Mouse (Mus musculus): ENCODE measurements at regions not wholly inside any gene's neighbourhood (a gene's known extent, or its start where the extent isn't known, plus 50 kb on each side); places are given as distances from the start of the nearest gene placed in this dataset.

DNA sequence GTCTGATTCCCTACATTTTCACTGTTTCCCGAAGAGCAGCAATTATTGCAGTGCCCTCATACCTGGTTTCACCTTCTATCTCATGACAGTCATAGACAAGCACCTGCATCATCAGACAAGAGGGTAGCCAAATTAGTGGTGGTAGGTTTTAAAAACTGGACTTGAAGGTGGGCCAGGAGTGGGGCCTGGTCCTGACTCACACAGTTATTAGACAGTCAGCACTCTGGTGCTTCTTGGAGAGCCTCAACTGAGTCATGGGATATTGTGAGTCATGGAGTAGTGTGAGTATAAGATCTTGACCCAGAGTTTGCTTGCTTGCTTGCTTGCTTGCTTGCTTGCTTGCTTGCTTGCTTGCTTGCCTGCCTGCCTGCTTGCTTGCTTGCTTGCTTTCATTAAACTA lies 73.1 kb upstream of the Gm34302 start:
- H3K9me3 ChIP-seq (ENCODE audit: control insufficient read depth, low read length) = no peaks in the 10 kb centered on the region
- no peak overlapping the region for H3K27ac ChIP-seq (replicated peaks)
- WGBS = 86% methylated on average over 1 of the region's 1 CpGs
- H3K9ac ChIP-seq (ENCODE audit: low read length) = no peak overlapping the region
- H3K27me3 ChIP-seq (ENCODE audit: control insufficient read depth, insufficient read depth, low read length) = no peaks in the 10 kb centered on the region
- TF ChIP-seq CTCF (IDR thresholded peaks at IDR 0.05; ENCODE audit: low read depth) (no peak), EP300 (optimal IDR thresholded peaks at IDR 0.05) (no peak)
- no peaks in the 10 kb centered on the region for H3K36me3 ChIP-seq (ENCODE audit: control insufficient read depth, insufficient read depth, low read length)
- H3K4me2 ChIP-seq (replicated peaks; ENCODE audit: low read depth) = no peak overlapping the region
- ATAC-seq (ENCODE audit: low FRiP score, low TSS enrichment) = no peak
- no peak for DNase-seq (ENCODE audit: low spot score)
- no peak overlapping the region for H3K4me3 ChIP-seq (ENCODE audit: low read depth, low read length)
- H3K4me1 ChIP-seq (replicated peaks; ENCODE audit: control insufficient read depth, insufficient read depth) = no peaks in the 10 kb centered on the region

- no peak overlapping the region for H3K27ac ChIP-seq (replicated peaks)
- 5% methylated on average over 9 of the region's 9 CpGs for WGBS
- H3K27me3 ChIP-seq (ENCODE audit: control insufficient read depth, insufficient read depth, low read length) = no peaks in the 10 kb centered on the region
- DNase-seq (ENCODE audit: low spot score) = no peak
- no peaks in the 10 kb centered on the region for H3K9me3 ChIP-seq (ENCODE audit: control insufficient read depth, low read length)
- no peak overlapping the region for H3K4me3 ChIP-seq (ENCODE audit: low read depth, low read length)
- H3K4me1 ChIP-seq (replicated peaks; ENCODE audit: control insufficient read depth, insufficient read depth) = no peaks in the 10 kb centered on the region
- no peaks in the 10 kb centered on the region for H3K36me3 ChIP-seq (ENCODE audit: control insufficient read depth, insufficient read depth, low read length)
- TF ChIP-seq EP300 (optimal IDR thresholded peaks at IDR 0.05) (no peak), CTCF (IDR thresholded peaks at IDR 0.05; ENCODE audit: low read depth) (peak; percentile 88)
- ATAC-seq (ENCODE audit: low FRiP score, low TSS enrichment) = no peak
- H3K4me2 ChIP-seq (replicated peaks; ENCODE audit: low read depth) = 0 out of 2 replicates have a peak overlapping the region, but pooled peaks have one; percentile 9
- H3K9ac ChIP-seq (ENCODE audit: low read length) = no peak overlapping the region
These were observed 71.2 kb upstream of the Gm34302 start for GRCm38 (mm10) chr3:63554872-63555271.

GRCm38 (mm10) chr3:63553426-63553825 lies 69.7 kb upstream of the Gm34302 start:
- Histone ChIP-seq H3K9ac (ENCODE audit: low read length) (no peak overlapping the region), H3K27ac (replicated peaks) (no peak overlapping the region), H3K9me3 (ENCODE audit: control insufficient read depth, low read length) (no peaks in the 10 kb centered on the region), H3K4me2 (replicated peaks; ENCODE audit: low read depth) (no peak overlapping the region), H3K36me3 (ENCODE audit: control insufficient read depth, insufficient read depth, low read length) (no peaks in the 10 kb centered on the region), H3K27me3 (ENCODE audit: control insufficient read depth, insufficient read depth, low read length) (no peaks in the 10 kb centered on the region), H3K4me3 (ENCODE audit: low read depth, low read length) (no peak overlapping the region), H3K4me1 (replicated peaks; ENCODE audit: control insufficient read depth, insufficient read depth) (no peaks in the 10 kb centered on the region)
- no peak for TF ChIP-seq CTCF (IDR thresholded peaks at IDR 0.05; ENCODE audit: low read depth)
- TF ChIP-seq EP300 (optimal IDR thresholded peaks at IDR 0.05) = no peak
- no peak for DNase-seq (ENCODE audit: low spot score)
- ATAC-seq (ENCODE audit: low FRiP score, low TSS enrichment) = no peak
- WGBS = 83% methylated on average over 2 of the region's 2 CpGs

DNA sequence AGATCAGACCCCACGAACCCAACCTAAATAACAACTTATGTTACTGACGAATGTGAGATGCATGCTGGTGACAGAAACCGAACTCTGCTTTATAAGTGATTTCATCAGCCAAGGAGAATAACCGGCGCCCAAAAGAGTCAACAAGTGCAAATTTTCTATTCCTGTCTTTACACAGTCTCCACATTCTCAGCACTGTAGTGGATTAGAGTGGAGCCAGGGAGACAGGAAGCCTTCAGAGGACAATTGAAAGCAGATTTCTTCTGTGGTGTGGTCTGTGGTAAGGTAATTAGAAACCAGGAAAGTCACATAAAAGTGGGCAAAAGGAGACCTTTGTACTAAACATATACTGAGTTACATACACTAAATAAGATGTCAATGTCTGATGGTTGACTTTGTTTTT lies 68.0 kb upstream of the Gm34302 start:
- no peak for ATAC-seq (ENCODE audit: low FRiP score, low TSS enrichment)
- H3K4me3 ChIP-seq (ENCODE audit: low read depth, low read length) = no peak overlapping the region

DNA sequence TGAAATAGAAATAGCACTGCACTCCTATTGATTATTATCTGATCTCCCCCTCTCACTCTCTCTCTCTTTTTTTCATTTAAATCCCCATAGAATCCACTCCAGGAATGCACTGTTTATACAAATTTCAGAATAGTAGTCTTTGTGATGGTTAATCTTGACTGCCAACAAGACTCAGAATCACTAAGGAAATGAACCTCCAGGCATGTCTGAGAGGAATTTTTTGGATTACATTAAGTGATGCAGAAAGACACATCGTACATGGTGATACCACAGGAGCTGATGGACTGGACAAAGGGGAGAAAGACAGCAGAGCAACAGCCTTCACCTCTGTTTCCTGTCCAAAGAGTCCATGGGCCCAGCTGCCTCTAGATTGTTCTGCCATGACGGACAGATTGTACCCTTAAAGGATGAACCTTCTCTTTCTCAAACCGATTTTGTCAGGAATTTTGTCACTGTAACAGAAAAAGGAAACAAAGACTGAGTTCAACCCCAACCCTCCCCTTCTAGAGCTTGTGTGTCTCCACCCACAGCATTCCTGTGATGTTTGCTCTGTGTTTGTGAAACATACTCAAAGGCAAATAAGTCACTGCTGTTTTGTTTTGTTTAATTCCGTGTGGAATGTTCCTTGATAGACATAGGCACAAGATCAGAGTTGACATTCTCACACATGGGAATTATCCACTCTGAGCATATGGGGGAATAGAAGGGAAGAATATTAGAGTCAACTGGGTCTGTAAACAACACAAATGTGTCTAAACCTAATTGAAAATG lies 59.1 kb upstream of the Gm34302 start:
- no peak for ATAC-seq (ENCODE audit: low FRiP score, low TSS enrichment)
- Histone ChIP-seq H3K27me3 (ENCODE audit: control insufficient read depth, insufficient read depth, low read length) (no peaks in the 10 kb centered on the region), H3K4me1 (replicated peaks; ENCODE audit: control insufficient read depth, insufficient read depth) (no peaks in the 10 kb centered on the region), H3K4me2 (replicated peaks; ENCODE audit: low read depth) (no peak overlapping the region), H3K36me3 (ENCODE audit: control insufficient read depth, insufficient read depth, low read length) (no peaks in the 10 kb centered on the region), H3K27ac (replicated peaks) (no peak overlapping the region), H3K9ac (ENCODE audit: low read length) (no peak overlapping the region), H3K4me3 (ENCODE audit: low read depth, low read length) (no peak overlapping the region), H3K9me3 (ENCODE audit: control insufficient read depth, low read length) (no peaks in the 10 kb centered on the region)
- no peak for DNase-seq (ENCODE audit: low spot score)
- WGBS = 34% methylated on average over 4 of the region's 4 CpGs
- TF ChIP-seq EP300 (optimal IDR thresholded peaks at IDR 0.05) (no peak), CTCF (IDR thresholded peaks at IDR 0.05; ENCODE audit: low read depth) (no peak)

More for the DNA sequence above, 68.0 kb upstream of the Gm34302 start:
- no peaks in the 10 kb centered on the region for H3K36me3 ChIP-seq (ENCODE audit: control insufficient read depth, insufficient read depth, low read length)
- DNase-seq (ENCODE audit: low spot score) = no peak
- H3K27ac ChIP-seq (replicated peaks) = no peak overlapping the region
- no peaks in the 10 kb centered on the region for H3K4me1 ChIP-seq (replicated peaks; ENCODE audit: control insufficient read depth, insufficient read depth)
- H3K27me3 ChIP-seq (ENCODE audit: control insufficient read depth, insufficient read depth, low read length) = no peaks in the 10 kb centered on the region
- no peak overlapping the region for H3K4me2 ChIP-seq (replicated peaks; ENCODE audit: low read depth)
- TF ChIP-seq CTCF (IDR thresholded peaks at IDR 0.05; ENCODE audit: low read depth) = no peak
- TF ChIP-seq EP300 (optimal IDR thresholded peaks at IDR 0.05) = no peak
- whole genome bisulfite sequencing = 63% methylated on average over 5 of the region's 5 CpGs
- H3K9me3 ChIP-seq (ENCODE audit: control insufficient read depth, low read length) = no peaks in the 10 kb centered on the region
- H3K9ac ChIP-seq (ENCODE audit: low read length) = no peak overlapping the region

DNA sequence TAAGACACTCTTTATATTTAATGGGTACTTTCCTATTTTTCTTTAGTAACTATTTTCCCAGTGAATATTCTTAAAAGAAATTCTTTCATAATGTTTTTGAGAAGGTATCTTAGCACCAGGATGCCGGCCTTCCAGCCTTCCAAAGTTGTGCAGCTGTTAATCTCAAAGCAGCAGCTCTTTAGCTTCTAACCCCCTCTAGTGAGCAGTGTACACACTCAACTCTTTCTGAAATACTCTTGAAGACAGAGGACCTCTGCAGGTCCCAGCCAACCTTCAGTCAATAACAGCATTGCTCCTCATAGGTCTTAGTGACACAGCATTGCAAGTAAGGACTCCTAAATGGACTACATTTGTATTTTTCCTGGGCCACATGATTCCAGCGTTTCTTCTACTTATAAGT lies 55.2 kb upstream of the Gm34302 start:
- WGBS = 58% methylated on average over 2 of the region's 2 CpGs
- no peak overlapping the region for H3K9ac ChIP-seq (ENCODE audit: low read length)
- no peak overlapping the region for H3K4me3 ChIP-seq (ENCODE audit: low read depth, low read length)
- ATAC-seq (ENCODE audit: low FRiP score, low TSS enrichment) (no peak), DNase-seq (ENCODE audit: low spot score) (no peak)
- H3K9me3 ChIP-seq (ENCODE audit: control insufficient read depth, low read length) = no peaks in the 10 kb centered on the region
- H3K4me2 ChIP-seq (replicated peaks; ENCODE audit: low read depth) = no peak overlapping the region
- H3K27me3 ChIP-seq (ENCODE audit: control insufficient read depth, insufficient read depth, low read length) = no peaks in the 10 kb centered on the region
- no peaks in the 10 kb centered on the region for H3K4me1 ChIP-seq (replicated peaks; ENCODE audit: control insufficient read depth, insufficient read depth)
- H3K27ac ChIP-seq (replicated peaks) = no peak overlapping the region
- TF ChIP-seq CTCF (IDR thresholded peaks at IDR 0.05; ENCODE audit: low read depth) = peak; percentile 34; the same call in 1 of the 2 replicates
- TF ChIP-seq EP300 (optimal IDR thresholded peaks at IDR 0.05) = no peak
- H3K36me3 ChIP-seq (ENCODE audit: control insufficient read depth, insufficient read depth, low read length) = no peaks in the 10 kb centered on the region

Data from stomach, postnatal 0 days (tissue).